Mouse (Mus musculus): Measurements from ENCODE around the gene Rps6ka6.

Gene Rps6ka6

DNA sequence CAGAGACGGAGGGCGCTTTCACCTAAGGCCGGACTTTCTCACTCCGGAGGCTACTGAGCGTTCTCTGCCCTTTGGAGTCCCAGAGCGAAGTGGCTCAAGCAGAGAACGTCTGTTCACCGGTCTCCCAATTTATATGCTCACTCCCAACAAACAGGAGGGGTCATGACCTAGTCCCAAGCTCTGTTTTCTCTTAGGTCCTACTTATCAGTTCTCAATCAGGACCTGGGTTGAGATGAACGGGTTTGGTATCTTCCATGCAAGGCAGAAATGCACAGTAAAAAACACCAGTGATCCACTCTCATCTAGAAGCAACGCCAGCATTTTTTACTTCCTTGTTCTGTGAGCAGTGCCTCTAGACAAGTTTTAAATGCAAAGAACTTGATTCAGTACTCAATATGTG lies at the start of gene Rps6ka6:
Gene Rps6ka6, minus strand, starts transcription at position 101 of the 400 bp plus-strand sequence.
- no peak for DNase-seq (ENCODE audit: low read depth, low spot score)

DNA sequence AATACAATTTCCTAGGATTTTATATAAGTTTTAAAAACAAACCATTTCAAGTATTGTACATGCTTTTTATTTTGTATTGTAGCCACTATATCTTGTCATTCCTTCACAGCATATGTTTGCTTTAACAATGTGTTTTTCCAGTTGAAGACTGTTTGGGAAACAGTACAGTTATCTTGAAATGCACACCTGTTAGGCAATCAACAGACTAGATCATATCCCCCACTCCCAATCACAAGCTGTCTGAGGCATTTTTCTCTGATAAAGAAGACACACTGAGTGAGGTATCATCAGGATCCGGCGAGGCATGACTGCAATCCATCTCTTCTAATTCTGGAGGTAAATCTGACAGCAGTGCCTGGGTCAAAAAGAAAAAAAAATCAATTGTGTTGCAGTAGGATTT lies 39.3 kb upstream of the Rps6ka6 start:
- no peak for DNase-seq (ENCODE audit: low read depth, low spot score)

DNA sequence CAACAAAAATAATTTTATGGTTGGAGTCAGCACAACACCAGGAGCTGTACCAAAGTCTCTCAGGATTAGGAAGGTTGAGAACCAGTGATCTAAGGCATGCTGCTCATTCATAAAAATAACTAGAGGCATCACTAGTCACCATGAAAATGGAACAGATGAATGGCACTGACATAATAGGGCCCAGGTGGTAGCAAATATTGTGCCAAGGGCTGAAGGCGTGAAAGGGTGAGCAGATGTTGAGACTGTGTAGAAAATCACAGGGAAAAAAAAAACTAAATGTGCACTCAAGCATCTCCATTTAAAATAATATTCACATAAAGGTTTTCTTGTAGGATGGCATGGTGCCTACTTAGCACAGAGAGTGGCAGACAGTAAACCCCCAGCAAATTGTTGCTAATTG lies 19.6 kb downstream of the Rps6ka6 start:
- no peak for DNase-seq (ENCODE audit: low read depth, low spot score)

DNA sequence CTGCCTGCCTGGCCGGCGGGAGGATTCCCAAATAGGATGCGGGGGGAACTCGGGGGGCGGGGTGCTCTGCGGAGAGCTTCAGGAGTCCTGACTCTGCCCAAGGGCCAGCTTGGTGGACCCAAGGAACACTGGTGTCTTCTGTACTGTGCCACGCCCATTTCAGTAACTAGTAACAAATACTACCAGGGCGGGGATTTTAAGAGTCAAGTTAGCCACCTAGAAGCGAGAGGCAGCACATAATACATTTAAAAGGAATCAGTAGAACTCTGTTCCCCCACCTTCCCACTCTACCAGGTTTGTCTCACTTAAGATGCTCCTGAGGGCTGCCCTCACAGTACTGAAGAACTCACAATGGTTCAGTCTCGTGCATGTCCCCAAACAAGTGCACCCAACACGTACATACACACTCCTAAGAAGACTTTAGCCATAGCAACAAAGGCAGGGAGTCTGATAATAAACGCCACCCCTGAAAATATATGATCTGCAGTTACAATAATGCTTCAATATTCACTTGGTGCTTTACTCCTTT lies 74.1 kb downstream of the Rps6ka6 start:
- DNase-seq (ENCODE audit: low read depth, low spot score) = no peak

DNA sequence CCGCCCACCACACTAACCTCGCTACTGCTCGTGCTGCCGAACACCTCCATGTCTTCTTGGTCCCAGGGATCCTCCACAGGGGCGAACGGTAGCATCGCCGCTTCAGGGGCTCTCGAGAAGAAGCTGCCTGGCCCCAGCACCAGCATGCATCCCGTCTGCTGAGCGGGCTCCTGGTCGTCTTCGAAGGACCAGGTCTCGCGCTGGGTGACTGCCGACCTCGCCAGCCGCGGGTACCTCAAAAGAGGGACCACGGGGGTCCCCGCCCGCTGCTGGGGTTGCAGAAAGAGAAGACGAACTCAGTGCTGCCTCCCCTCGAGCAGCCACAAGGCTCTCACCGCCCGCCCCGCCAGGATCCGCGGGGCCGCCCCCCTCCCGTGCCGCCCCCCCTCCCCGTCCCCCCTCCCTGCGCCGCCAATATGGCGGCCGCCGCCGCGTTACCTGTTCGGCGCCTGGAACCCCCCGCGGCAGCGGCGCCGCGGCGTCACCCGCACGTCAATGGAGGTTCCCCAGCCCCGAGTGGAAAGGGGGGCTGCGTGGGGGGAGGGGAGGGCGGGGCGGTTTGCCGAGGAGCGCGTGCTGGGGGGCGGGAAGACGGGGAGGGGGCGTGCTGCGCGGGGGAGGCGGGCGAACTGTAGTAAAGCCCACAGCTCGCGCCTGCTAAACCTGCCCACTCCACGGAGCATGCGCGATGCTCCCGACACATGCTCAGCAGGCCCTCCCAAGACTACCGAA lies 74.8 kb downstream of the Rps6ka6 start:
- peak; percentile 67 for DNase-seq (ENCODE audit: low read depth, low spot score)

DNA sequence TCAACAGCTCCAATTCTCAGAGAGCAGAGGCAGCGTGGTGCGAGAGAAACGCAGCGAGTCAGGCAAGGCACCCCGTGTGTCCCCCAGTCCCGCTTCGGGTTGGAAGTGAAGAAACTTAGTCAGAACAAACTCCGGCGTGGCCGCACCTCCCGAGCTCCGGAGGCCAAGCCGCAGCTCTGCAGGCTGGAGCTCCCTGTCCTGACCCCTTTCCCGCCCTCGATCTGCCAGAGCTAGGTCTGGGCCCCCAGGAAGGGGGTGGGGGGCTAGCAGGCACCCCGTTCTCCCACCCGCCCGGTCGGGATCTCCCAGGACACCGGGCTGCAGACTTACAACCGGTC lies 75.3 kb downstream of the Rps6ka6 start:
- no peak for DNase-seq (ENCODE audit: low read depth, low spot score)

DNA sequence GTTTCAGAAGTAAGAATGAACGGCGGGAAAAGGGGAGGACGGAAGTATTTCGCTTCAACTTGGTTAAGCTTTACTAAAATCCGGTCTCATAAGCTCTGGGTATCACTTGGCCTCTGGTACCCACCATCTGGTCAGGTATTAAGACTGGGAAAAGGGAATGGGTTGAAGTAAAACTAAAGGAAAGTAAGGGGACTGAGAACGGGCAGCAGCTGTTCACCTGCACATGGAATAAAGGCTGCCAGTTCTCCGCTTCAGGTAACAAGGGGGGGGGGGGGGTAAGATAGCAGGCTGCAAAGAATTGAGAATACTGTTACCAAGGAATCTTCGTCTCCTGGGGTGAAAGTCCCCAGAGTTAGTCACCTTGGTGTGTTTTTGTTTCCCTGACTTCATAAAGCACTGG lies 75.7 kb downstream of the Rps6ka6 start:
- no peak for DNase-seq (ENCODE audit: low read depth, low spot score)

DNA sequence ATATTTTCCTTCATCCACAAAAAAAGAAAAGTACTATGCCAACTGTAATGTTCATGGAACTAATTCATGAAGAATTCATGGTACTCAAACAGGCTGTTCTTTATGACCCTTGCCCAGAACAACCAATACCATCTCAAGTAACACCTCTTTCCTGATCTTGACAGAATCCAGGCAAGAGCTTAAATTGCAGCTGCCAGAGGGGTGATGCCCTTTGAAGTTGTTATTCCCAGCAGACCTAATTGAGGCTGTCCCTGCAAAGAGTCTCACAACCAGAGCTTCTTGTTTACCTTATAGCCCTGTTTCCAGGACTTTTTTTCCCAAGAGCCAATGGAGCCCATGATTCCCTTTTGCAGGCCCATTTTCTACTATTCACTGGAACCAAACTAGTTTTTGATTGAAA lies 77.6 kb downstream of the Rps6ka6 start:
- no peak for DNase-seq (ENCODE audit: low read depth, low spot score)

DNA sequence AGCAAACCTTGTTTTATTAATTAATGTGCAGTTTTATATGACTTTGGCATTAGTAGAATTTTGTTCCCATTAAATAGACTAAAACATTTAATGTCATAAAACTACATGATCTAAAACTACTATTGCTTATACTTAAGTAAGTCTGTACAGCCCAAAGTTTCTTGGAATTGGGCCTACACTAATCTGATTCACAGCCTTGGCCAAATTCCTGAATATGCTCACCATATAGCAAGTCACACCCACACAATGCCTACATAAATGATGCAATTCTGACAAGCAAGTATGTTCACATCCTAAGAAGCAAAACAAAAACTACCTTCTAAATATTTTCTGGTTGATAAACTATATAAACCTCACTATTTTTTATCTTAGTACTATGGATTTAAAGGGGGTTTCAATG lies 101.2 kb downstream of the Rps6ka6 start:
- DNase-seq (ENCODE audit: low read depth, low spot score) = no peak

DNA sequence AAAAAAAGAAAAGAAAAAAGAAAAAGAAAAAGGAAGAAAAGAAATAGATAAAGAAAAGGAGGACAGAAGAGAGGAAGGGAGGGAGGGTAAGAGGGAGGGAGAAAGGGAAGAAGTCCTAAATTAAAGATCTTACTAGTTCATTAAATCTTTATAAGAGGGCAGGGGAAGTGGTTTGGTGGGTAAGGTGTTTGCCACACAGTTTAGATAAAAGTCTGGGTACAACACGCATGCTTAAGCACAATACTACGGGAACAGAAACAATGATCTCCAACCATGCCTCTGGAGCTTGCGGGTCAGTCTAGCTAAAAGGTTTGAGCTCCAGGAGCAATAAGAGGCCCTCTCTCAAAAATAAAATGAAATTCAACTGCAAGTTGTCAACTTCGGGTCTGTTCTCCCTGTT lies 123.0 kb downstream of the Rps6ka6 start:
- no peak for DNase-seq (ENCODE audit: low read depth, low spot score)

DNA sequence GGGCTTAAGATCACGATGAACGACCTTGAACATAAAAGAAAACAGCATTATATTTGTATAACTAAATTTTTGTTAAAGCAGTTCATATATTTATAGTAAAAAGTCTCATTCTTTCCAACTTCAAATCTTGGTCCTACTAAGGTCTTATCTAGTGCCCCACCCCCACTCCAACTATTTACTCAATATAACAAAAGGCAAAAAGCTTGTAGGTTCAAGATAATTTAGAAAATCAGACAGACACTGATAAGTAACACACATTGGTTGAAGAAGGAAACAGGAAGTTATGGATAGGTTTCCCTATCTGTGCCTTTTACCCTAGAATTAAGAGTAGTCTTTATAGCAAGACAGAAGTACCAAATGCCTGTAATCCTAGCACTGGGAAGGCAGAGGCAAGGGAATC lies 132.9 kb downstream of the Rps6ka6 start:
- no peak for DNase-seq (ENCODE audit: low read depth, low spot score)

DNA sequence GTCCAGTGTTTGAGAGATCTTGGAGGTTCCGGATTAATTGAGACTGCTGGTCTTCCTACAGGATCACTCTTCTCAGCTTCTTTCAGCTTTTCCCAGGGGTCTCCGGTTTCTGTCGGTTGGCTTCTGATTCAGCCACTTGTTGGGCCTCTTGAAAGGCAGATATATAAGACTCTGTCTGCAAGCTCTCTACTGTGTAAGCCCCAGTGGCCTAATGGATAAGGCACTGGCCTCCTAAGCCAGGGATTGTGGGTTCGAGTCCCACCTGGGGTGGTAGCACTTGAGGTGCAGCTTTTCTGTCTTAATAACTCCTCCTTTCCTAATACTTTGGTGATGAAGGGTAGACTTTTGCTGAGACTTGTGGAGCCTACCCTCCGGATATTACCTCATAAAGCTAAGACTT lies 160.7 kb downstream of the Rps6ka6 start:
- DNase-seq (ENCODE audit: low read depth, low spot score) = no peak

DNA sequence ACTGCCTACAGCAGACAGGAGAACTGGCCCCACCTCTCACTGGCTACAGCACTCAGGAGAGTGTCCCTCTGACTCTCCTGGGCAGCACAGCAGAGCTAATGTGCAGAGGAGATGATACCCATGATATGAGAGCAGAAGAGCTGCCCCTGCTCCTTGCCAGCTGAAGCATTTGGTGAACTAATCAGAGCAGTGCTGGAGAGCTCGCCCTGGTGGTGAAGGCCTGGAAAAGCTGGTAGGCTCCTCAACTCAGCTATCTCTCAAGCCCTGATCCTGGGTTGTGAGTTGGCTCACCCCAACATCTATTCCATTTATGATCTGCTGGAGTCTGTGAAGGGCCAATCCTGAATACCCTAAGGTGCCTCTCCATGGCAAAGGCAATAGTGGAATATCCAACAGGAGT lies 163.6 kb downstream of the Rps6ka6 start:
- no peak for DNase-seq (ENCODE audit: low read depth, low spot score)
